Mouse (Mus musculus) C2C12 (cell line): ENCODE data around the gene Ccl28. TPM values are rescaled to one million over a fixed set of nuclear protein-coding genes. Genes with fewer than 3 reads are reported as not detected.
"Not testable (repeated sequence)": the region's sequence is repeated elsewhere in the genome, so short reads cannot be mapped to it uniquely, and the experiment has no call there.

Experiments
- H3K27me3 ChIP-seq: one replicate; pipeline ENCODE4 v1.6.1; 2011; ENCODE audit not compliant: control insufficient read depth, insufficient read depth, insufficient read length
- H3K36me3 ChIP-seq: one replicate; pipeline ENCODE4 v1.6.1; 2011; ENCODE audit not compliant: control insufficient read depth, insufficient read depth
- H3K4me3 ChIP-seq: one replicate; pipeline ENCODE4 v1.5.1; 2011; ENCODE audit warnings: mild to moderate bottlenecking, control low read depth; ENCODE audit not compliant: poor library complexity, insufficient read depth, severe bottlenecking
- H3K79me2 ChIP-seq: one replicate; pipeline ENCODE4 v1.6.1; 2011; ENCODE audit not compliant: control insufficient read depth, insufficient read depth
- H3K79me3 ChIP-seq: one replicate; pipeline ENCODE4 v1.6.1; 2011; ENCODE audit warnings: low read depth, control low read depth
- H3ac ChIP-seq: one replicate; pipeline ENCODE3; 2011; ENCODE audit warnings: low read depth; ENCODE audit not compliant: control insufficient read depth, insufficient read length
- CEBPB ChIP-seq: IDR thresholded peaks from one replicate; pipeline ENCODE4 v1.6.1; 2011; ENCODE audit warnings: low read depth, mild to moderate bottlenecking, control low read depth, moderate library complexity
- CTCF ChIP-seq: IDR thresholded peaks from one replicate; pipeline ENCODE4 v1.5.1; 2011; ENCODE audit not compliant: control insufficient read depth, insufficient read depth, insufficient read length
- FOSL1 ChIP-seq: IDR thresholded peaks from one replicate; pipeline ENCODE4 v1.8.0; 2011; ENCODE audit warnings: mild to moderate bottlenecking, low read length; ENCODE audit not compliant: poor library complexity, insufficient read depth, severe bottlenecking
- MAX ChIP-seq: IDR thresholded peaks from one replicate; pipeline ENCODE4 v1.6.1; 2011; ENCODE audit warnings: mild to moderate bottlenecking, control low read depth
- MYOD1 ChIP-seq: IDR thresholded peaks from one replicate; pipeline ENCODE4 v1.6.1; 2011; ENCODE audit warnings: low read depth; ENCODE audit not compliant: control insufficient read depth, insufficient read length
- MYOG ChIP-seq: IDR thresholded peaks from one replicate; pipeline ENCODE4 v1.6.1; 2011; ENCODE audit not compliant: control insufficient read depth, insufficient read length; ENCODE audit errors: extremely low read depth
- USF1 ChIP-seq: IDR thresholded peaks from one replicate; pipeline ENCODE4 v1.6.1; 2011; ENCODE audit warnings: low read depth, mild to moderate bottlenecking, control low read depth, moderate library complexity
- polyA plus RNA-seq: library from polyadenylated mRNA; unstranded; fragments of >200 nt; fragmentation: generic; extraction: Trizol; gene quantifications from one replicate; pipeline ENCODE4 v1.2.1, GENCODE M21; 2012; ENCODE audit warnings: missing spikeins

The Ccl28 gene
- polyA plus RNA-seq, 1 experiment, result not detected

- Histone ChIP-seq H3K79me2 (no peaks in the 10 kb centered on the region), H3K36me3 (no peaks in the 10 kb centered on the region), H3K27me3 (no peaks in the 10 kb centered on the region), H3ac (no peak overlapping the region), H3K79me3 (no peaks in the 10 kb centered on the region), H3K4me3 (no peak overlapping the region)
- no peak for TF ChIP-seq MAX
- TF ChIP-seq MYOG, result no peak
- TF ChIP-seq CEBPB, result no peak
- no peak for TF ChIP-seq CTCF
- no peak for TF ChIP-seq FOSL1
- TF ChIP-seq MYOD1, result no peak
- TF ChIP-seq USF1, result no peak
Observed at GRCm38 (mm10) chr13:119648891-119649698, 25.5 kb downstream of the Ccl28 start.

- Histone ChIP-seq H3K27me3 (no peaks in the 10 kb centered on the region), H3K79me2 (no peaks in the 10 kb centered on the region), H3ac (no peak overlapping the region), H3K79me3 (no peaks in the 10 kb centered on the region), H3K4me3 (no peak overlapping the region), H3K36me3 (no peaks in the 10 kb centered on the region)
- TF ChIP-seq MYOG (no peak), FOSL1 (no peak), MYOD1 (no peak), MAX (no peak), CTCF (no peak), CEBPB (no peak), USF1 (no peak)
Observed at GRCm38 (mm10) chr13:119649699-119650046, 26.1 kb downstream of the Ccl28 start.

GRCm38 (mm10) chr13:119654734-119655133 lies 31.1 kb downstream of the Ccl28 start:
- H3ac ChIP-seq, result no peak overlapping the region
- no peaks in the 10 kb centered on the region for H3K79me3 ChIP-seq
- H3K27me3 ChIP-seq, result no peaks in the 10 kb centered on the region
- no peaks in the 10 kb centered on the region for H3K79me2 ChIP-seq
- H3K36me3 ChIP-seq, result no peaks in the 10 kb centered on the region
- TF ChIP-seq FOSL1 (no peak), USF1 (no peak), MAX (no peak), MYOD1 (no peak), MYOG (no peak), CEBPB (no peak), CTCF (no peak)
- no peak overlapping the region for H3K4me3 ChIP-seq

GRCm38 (mm10) chr13:119656246-119656645 lies 32.6 kb downstream of the Ccl28 start:
- Histone ChIP-seq H3K79me2 (no peaks in the 10 kb centered on the region), H3K4me3 (no peak overlapping the region), H3ac (no peak overlapping the region), H3K79me3 (no peaks in the 10 kb centered on the region), H3K27me3 (no peaks in the 10 kb centered on the region), H3K36me3 (no peaks in the 10 kb centered on the region)
- TF ChIP-seq CEBPB, result no peak
- no peak for TF ChIP-seq CTCF
- no peak for TF ChIP-seq USF1
- TF ChIP-seq MYOG, result no peak
- TF ChIP-seq FOSL1, result no peak
- TF ChIP-seq MYOD1, result no peak
- no peak for TF ChIP-seq MAX

- no peak overlapping the region for H3K4me3 ChIP-seq
- H3ac ChIP-seq, result no peak overlapping the region
- no peaks in the 10 kb centered on the region for H3K36me3 ChIP-seq
- no peaks in the 10 kb centered on the region for H3K79me2 ChIP-seq
- H3K79me3 ChIP-seq, result no peaks in the 10 kb centered on the region
- TF ChIP-seq MAX (no peak), USF1 (no peak), CEBPB (no peak), CTCF (no peak), MYOG (no peak), MYOD1 (no peak), FOSL1 (no peak)
- H3K27me3 ChIP-seq, result no peaks in the 10 kb centered on the region
Observed at GRCm38 (mm10) chr13:119656846-119657416, 33.3 kb downstream of the Ccl28 start.

- not testable (repeated sequence) for H3K36me3 ChIP-seq, H3K79me3 ChIP-seq, H3K27me3 ChIP-seq, H3K4me3 ChIP-seq, H3K79me2 ChIP-seq, H3ac ChIP-seq
Observed at GRCm38 (mm10) chr13:119661420-119661819, 37.8 kb downstream of the Ccl28 start.
